Mouse (Mus musculus): Measurements from ENCODE around the gene Cdk19. TPM values are rescaled to one million over a fixed set of nuclear protein-coding genes. Genes with fewer than 3 reads are reported as not detected.

Cdk19 gene
- polyA plus RNA-seq, 1 experiment from 2014 or later = 11.1 TPM

Other genes with a start within 250 kb of the Cdk19 start
- 9.2 and 10.3 TPM in 2 replicates for gene Slc16a10, start 197.3 kb upstream of the Cdk19 start, polyA plus RNA-seq (2014; fragmentation: Nextera tagmentation; extraction: Ambion mirVana)
- gene Rpf2, start 92.5 kb upstream of the Cdk19 start, polyA plus RNA-seq (2014; fragmentation: Nextera tagmentation; extraction: Ambion mirVana) = 54.3 and 57.5 TPM in 2 replicates
- gene Gtf3c6, start 81.5 kb upstream of the Cdk19 start, polyA plus RNA-seq (2014; fragmentation: Nextera tagmentation; extraction: Ambion mirVana) = 95.6 and 101 TPM in 2 replicates
- 84.4 and 85.2 TPM in 2 replicates for gene Amd1, start 37.4 kb upstream of the Cdk19 start, polyA plus RNA-seq (2014; fragmentation: Nextera tagmentation; extraction: Ambion mirVana)
- not detected in 2 replicates for gene Slc22a16, start 230.8 kb downstream of the Cdk19 start, polyA plus RNA-seq (2014; fragmentation: Nextera tagmentation; extraction: Ambion mirVana)

Data from stomach, embryonic 14.5 days (tissue).